Mouse (Mus musculus): ENCODE measurements around the gene Hs6st3.
"Not testable (repeated sequence)": the region's sequence is repeated elsewhere in the genome, so short reads cannot be mapped to it uniquely, and the experiment has no call there.

The Hs6st3 gene

DNA sequence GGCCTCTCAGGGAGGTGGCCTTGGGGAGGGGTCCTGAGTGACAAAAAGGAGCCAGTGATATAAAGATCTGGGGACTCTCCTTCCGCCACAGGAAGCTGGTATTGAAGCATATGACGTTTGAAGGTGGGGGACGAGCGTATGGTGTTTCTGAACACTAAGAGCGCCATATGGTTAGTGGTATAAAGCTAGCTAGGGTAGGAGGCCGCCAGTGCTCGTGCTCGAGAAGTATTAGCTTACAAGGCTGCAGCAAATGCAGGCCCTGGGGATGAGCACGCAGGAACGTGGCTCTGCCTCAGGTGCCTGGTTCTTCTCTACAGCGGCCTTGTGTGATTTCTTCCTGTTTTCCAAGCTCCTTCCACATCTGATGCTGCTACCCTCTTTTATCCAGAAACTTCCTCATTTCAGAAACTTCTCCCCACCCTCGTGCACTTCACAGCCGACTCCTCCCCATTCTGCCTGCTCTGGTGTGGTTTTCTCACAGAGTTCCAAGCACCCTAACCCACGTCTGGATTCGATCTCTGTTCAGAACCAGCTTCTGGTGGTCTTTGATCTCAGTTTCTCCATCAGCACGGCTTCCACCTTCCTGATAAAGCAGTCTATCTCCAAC lies 110.0 kb downstream of the Hs6st3 start:
- no peak for DNase-seq (ENCODE audit: low read depth, low spot score)

DNA sequence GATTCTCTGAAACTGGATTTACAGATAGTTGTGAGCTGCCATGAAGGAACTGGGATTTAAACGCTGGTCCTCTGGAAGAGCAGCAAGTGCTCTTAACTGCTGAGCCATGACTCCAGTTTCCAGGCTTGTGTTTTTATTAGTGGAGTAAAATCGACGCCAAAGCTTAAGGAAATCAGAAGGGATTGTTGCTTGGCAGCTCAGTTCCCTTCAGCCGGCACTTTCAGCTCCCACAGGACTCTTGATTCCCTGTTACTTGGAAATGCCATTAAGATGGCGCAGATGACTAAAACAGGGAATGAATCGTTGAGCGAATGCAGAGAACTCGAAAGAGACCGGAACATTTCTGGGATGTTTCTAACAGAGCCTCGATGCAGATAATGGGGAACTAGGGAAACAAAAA lies 112.2 kb downstream of the Hs6st3 start:
- DNase-seq (ENCODE audit: low read depth, low spot score): no peak

DNA sequence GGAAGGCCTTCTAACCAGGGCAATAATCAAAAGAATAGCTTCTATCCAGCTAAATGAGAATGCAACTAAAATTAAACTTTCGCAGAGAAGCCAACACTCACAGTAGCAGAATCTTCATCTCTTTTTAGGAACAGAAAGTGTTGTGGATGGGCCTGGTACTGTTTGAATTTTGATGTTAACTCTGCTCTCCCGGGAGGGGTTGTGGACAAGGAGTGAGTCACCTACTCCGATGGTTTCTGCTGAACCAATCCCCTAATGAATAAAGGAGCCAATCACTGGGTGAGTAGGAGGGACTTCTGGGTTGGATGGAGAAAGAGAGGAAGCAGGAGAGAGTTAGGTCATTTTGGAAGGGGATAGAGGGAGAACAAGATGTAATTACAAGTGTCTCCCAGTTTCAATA lies 117.3 kb downstream of the Hs6st3 start:
- DNase-seq (ENCODE audit: low read depth, low spot score): no peak

DNA sequence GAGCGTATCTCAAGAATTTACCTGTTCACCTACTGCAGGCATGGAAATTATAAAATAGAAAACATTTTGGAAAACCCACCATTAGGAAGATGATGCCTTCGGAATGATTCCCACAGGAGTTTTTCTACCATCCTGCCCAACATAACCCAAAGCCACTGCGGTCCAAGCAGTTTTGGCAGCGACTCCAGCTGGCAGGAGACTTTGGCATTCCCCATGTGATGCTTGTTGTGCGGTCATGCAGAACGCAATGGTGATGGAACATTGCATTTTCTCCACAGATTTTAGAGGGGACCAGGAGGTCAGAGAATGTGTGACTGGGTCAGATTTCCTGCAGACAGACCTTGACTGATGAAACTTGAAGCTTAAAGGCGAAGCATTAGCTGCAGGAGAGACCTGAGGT lies 118.9 kb downstream of the Hs6st3 start:
- peak; percentile 2 for DNase-seq (ENCODE audit: low read depth, low spot score)

DNA sequence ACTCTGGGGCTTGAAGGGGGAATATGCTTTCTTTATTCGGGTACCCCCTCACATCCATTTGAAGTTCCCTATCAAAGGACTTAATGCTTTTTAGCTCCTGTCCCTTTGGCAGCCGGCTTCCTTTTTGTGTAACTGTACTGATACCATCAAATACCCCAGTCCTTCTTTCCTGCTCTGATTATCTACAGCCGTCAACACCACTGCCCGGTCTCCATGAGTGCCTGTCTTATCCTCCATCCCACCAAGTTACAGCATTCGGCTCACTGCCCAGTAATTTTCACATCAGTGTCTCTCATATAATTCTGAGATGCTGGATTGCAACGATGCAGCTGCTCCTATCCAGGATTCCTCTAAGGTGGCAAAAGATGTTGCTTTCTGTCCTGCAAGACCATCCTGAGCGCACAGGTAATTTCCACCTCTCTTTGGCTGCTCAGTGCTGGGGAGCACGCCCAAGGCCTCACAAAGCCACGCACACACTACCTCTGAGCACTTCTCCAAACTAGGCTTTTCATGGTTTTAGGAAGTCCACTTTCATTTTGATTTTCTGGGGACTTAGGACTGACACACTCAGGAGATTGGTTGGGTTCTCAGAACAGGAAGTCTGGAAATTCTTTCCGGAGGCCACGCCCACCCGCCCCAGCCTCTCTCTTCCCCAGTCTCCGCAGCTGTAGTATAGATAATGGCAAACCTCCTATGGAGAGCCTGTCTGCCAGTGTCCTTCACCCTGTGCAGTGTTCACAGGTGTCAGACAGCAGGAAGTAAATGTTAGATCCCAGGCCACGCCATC lies 122.2 kb downstream of the Hs6st3 start:
- no peak for DNase-seq (ENCODE audit: low read depth, low spot score)

DNA sequence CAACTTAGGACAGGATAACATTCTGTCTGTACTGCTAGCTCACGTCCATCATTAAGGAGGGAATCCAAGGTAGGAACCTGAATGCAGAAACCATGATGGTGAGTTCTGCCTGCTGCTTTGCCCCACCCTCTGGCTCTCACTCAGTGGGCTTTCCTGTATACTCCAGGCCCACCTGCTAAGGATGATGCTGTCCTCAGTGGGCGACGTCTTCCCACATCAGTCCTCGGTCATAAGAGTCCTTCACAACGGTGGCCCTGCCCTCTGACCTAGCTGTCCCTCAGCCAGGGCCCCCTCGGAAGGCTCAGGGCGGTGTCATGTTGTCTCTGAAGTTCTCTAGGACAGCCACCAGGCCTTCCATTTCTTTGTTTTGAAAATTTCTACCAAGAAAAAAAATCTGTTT lies 128.2 kb downstream of the Hs6st3 start:
- no peak for DNase-seq (ENCODE audit: low read depth, low spot score)

DNA sequence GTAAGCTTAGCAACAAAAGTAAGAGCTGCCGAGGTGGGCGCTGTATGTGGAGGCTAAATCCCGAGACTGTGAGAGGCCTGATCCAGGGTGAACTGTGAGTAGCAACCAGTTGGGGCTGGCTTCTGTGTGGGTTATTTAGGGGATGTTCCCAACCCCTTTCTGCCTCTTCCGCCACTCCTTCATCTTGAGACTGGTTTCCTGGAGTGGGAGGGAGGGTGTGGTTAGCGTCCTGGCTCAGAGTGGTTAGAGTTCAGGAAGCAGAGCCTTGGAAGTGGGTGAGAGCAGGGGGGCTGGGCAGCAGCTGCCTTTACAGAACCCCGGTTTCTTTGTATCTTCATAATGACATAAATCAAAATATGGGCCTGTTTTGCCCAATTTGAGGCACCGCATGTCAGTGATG lies 134.9 kb downstream of the Hs6st3 start:
- no peak for DNase-seq (ENCODE audit: low read depth, low spot score)

DNA sequence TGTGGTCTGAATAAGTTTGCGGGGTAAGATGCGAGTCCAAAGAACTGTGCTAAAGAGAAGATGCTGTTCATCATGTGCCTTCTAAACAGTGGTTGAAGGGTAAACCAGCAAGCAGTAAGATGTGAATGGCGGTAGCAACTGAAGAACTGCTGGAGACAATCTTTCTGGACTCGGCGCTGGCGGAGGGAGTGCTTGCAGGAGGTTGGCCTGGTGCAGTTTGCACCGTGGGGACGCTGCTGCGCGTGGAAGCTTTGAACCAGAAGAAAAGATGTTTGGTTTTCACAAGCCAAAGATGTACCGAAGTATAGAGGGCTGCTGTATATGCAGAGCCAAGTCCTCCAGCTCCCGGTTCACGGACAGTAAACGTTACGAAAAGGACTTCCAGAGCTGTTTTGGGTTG lies 140.0 kb downstream of the Hs6st3 start:
- DNase-seq (ENCODE audit: low read depth, low spot score): not testable (repeated sequence)

DNA sequence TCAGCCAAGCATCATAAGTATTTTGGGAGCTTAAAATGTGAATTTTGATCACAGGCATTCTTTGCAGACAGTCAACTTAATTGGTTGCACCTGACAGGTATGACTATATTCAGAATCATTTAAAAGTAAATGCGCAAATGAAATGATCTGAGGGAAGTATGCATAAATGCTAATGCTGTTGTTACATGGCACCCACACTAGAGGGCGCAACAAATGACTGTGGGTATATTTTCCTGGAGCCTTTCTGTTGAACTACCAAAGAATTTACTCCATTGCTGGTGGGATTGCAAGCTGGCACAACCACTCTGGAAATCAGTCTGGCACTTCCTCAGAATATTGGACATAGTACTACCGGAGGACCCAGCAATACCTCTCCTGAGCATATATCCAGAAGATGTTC lies 145.8 kb downstream of the Hs6st3 start:
- DNase-seq (ENCODE audit: low read depth, low spot score): no peak

DNA sequence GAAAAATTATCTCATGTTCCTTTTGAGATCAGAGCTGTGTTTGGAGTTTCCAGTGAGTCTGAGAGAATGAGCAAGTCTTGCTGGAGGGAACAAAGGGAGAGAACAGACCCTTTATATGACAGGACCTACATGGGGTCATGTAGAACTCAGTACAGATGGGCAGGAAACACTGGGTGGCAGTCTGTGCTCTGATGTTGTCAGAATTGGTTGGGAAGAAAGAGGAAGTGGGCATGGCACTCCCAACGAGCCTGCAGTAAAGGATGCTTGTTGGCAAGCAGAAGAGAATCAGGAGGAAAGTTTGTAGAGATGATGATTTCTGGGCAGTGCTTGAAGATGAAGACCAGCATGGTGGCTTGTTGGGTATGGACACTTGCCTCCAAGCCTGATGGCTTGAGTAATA lies 151.5 kb downstream of the Hs6st3 start:
- DNase-seq (ENCODE audit: low read depth, low spot score): no peak

DNA sequence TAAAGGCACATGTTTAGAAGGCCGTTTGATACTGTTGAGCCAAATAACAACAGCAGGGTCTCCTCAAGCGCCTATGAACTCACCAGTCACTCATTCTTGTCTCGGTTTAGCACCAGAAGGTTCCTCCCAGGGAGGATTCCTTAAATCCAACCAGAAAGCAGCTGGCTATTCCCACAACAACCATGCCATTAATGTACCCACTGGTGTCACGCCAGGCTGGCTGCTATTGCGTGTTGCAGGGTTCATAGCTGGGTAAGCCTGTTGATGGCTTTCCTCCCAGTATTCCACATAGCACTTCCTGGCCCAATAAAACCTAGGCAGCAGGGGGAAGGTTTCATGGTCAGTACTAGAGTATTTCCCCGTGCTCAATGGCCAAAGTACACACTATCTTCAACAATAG lies 155.9 kb downstream of the Hs6st3 start:
- no peak for DNase-seq (ENCODE audit: low read depth, low spot score)

DNA sequence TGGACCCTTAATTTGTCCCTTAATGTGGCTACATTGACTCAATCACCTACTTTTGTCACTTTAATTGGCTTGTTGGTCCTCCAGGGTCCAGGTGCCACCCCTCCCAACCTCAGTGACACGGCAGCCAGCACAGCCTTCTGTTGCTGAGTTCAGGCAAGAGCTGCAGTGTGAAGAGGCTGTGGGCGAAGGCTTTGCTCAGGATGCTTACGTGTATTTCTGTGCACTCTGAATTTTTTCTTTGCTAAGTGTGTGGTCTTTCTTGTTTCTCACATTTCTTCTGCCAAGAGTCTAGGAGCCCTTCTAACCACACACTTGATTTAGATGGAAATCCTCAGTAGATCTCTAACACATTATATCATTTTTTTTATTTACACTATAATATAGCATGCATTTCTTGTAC lies 168.3 kb downstream of the Hs6st3 start:
- DNase-seq (ENCODE audit: low read depth, low spot score): no peak

DNA sequence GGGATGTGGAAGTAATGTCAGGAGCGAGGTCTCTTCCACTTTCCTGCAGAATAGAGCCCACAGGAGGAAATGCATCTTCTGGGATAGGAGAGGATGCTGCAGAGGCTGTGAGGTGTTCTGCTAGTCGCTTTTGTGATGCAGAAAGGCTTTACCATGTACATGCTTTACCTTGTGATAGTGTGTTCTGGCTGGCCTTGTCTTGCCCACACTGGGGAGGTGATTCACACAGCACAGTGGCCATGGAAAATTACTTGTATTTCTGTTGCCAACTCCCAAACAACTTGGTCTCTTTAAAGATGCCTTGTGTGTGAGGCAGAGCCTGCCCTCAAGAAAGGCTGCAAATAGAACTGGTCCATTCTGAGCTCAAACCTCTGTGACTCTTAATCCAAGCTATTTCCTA lies 180.2 kb downstream of the Hs6st3 start:
- no peak for DNase-seq (ENCODE audit: low read depth, low spot score)

DNA sequence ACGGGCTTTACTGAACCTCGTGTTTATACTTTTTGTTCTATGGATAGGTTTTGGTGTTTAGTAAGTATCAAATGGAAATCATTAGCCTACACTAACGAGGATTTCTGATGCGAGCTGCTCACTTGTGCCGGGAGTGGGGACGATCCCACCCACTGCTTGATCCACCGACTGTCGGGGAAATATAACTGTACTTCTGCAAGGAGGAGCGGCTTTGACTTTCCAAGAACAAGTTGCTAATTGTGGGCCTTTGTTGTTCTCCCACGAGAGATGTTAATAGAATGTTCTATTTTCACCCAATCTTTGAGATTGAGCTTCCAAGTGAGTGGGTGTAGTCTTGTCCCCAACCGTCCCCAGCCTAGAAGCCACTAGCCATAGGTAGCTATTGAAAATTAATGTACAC lies 209.1 kb downstream of the Hs6st3 start:
- no peak for DNase-seq (ENCODE audit: low read depth, low spot score)

DNA sequence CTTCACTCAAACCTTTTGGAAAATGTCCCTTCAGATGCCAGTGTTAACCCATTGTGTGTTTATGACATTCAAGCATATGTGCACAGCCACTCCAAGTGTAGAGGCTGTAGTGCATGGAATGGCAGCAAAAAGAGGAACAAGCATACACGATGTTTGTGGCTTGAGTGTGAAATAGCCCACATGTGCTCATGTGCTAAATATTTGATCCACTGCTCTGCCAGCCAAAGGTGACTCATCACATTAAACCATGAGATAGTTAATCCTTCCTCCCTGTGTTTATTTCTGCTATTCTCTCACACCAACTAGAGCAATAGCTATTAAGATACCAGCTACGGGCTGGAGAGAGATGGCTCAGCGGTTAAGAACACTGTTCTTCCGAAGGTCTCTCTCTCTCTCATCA lies 223.3 kb downstream of the Hs6st3 start:
- no peak for DNase-seq (ENCODE audit: low read depth, low spot score)

DNA sequence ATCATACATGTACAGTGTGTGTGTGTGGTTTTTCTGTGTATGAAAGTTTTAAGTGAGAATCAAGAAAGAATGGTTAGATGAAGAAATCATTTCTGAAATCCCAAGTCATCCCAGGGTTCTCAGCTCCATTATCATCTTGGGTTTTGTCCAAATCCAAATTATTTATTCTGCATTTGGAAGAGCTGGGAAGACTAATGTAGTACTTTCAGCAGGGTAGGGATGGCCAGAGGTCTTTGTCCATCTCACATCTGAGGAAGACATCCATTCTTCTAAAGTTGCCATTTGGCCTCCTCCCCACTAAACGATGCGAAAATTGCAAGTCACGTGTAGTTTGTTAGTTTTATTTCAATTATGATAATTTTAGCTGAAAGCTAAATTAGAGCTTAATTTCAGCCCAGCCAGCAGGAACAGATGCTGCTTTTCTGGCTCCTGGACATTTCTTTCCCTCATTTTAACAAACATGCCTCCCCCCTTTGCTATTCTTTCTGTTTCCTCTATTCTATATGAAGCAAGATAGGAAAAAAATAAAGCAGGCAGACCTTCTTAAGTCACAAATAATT lies 229.8 kb downstream of the Hs6st3 start:
- no peak for DNase-seq (ENCODE audit: low read depth, low spot score)

DNA sequence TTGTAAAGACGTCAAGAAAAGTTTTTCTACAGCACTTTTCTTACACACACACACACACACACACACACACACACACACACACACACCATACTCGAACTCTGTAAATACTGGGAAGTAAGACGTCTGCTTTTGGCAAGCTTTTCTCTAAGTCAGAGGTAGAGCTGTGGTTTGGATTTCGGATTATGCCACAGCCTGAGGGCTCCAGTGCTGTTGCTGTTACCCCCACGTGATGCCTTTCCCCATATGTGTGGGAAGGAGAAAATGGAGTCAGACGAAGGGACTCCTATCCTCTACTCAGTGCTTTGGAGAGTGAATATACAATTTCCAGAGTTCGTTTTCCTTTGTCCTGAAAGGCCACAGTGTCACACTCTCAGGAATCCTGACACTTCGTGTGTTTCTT lies 231.1 kb downstream of the Hs6st3 start:
- DNase-seq (ENCODE audit: low read depth, low spot score): no peak

DNA sequence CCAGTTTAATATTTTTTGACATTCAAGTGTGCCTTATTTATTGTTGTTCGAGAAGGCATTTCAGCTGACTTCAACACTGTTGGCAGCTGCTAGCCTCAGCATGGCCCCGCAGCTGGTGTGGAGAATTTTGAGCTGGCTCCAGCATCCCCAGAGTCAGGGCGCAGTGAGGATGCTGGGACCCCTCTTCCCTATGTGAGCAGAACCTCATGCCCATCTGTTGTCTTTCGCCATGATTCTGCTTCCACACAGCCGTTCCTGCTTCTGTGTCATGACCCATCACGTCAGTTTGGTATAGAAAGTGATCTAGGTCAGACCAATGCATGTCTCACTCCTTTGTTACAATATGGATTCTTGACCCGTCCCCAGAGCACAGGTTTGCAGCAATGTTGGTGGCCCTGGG lies 231.9 kb downstream of the Hs6st3 start:
- DNase-seq (ENCODE audit: low read depth, low spot score): no peak

DNA sequence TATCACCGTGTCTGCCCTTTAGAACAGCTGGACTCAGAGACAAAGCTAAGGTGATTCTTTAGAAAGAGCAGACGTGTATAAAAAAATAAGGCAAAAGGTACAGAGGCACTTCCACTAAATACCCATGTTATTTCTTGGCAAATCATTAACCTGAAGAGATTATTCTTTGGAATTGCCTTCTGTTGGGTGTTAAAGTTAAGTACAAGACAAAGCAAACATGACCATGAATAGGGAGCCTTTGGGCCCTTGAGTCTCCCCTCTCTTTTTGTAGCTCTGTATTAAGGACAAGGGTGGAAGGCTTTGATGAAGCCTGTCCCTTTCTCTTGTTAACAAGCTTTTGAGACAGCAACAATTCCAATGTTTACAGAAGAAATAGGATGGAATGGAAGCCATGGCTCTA lies 241.2 kb downstream of the Hs6st3 start:
- no peak for DNase-seq (ENCODE audit: low read depth, low spot score)

DNA sequence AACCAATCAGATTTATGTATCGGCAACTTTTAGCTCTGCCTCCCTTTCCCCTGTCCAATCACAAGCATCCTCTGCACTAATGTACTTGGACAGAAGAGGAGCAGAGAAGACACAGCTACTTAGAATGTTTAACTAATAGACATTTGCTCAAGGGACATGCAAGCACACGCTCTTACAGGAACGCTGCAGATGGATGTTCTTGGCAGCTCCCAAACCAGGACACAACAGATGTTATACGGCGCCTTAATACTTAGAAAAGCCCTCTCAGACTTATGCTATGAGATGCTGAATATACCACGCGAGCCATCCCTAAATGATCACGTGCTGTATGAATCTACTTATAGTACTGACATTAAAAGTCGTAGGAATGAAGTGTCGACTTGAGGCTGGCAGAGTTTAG lies 263.5 kb downstream of the Hs6st3 start:
- no peak for DNase-seq (ENCODE audit: low read depth, low spot score)

DNA sequence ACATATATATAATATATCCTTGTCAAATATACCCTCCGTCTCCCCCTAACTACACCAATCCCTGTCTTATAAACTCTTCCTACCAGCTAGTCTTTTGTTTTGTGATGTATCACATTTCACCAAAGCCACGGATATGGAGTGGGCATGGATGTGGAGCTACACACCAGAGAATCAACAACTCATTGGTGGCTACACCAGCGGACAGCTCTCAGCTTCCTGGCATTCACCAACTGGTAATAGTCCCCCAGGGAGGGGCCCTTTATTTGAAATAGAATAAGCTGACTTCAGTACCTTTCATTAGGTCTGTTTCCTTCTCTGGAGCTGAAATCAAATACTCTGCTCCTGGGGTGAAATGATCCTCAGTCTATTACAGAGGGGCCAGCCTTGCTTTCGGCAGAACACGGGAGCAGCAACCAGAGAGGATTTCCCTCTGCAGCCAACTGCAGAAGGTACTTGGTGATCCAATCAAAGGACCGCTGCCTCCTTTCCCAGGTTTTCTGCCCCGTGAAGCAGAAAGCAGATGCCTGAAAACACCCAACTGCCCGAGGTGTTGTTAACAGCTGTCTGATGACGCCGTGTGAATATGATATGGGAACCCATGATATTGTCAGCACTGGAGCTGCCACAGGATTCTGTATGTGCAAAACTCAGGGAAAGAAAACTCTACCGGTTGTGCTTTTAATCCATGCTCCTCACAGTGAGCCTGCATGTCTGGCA lies 271.4 kb downstream of the Hs6st3 start:
- DNase-seq (ENCODE audit: low read depth, low spot score): no peak

DNA sequence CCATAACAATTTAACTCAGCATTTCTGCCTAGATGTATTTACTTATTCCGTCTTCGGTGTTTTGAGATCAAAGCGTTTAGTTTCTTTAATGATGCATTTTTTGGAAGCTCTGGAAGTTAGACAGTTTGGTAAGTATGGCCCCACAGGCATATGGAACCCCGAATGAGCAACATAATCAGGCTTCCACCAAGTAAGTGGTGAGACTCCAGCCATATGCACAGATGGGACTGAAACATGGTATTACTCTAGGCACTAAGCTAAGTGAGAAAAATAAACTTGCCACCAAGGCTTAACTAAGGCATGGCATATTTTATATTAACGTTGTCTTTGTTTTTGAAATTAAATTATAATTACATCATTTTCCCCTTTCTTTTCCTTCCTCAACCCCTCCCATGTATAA lies 284.8 kb downstream of the Hs6st3 start:
- no peak for DNase-seq (ENCODE audit: low read depth, low spot score)

DNA sequence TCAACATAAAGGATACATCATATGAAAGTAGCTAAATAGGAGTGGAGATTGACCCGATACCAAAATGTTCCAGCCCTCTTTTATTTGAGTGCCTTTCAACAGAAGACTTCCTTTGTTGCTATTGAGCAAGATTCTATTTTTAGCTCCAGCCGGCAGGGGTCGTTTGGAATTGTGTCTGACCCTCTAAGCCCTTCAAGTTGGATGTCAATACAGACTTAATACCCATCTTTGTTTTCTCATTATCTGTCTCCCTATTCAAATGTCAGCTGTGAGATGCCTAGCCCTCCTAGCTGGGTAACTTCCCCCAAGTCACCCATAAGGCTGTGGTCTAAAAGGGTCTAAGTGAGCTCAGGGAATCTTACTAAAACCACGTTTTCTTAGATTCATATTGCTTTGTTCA lies 312.3 kb downstream of the Hs6st3 start:
- DNase-seq (ENCODE audit: low read depth, low spot score): no peak

Measured in retina, adult 2 months (tissue).